Mouse (Mus musculus) kidney, adult 18-20 months (tissue): Measurements from ENCODE around the gene Mras.

Experiments used
- DNase-seq: peaks from one replicate; pipeline ENCODE4 v3.0.0; 2021

The Mras gene

GRCm38 (mm10) chr9:99411093-99411492 lies 26.1 kb downstream of the Mras start:
- DNase-seq: no peak

- no peak for DNase-seq
Observed at GRCm38 (mm10) chr9:99409280-99409679, 27.9 kb downstream of the Mras start.

DNA sequence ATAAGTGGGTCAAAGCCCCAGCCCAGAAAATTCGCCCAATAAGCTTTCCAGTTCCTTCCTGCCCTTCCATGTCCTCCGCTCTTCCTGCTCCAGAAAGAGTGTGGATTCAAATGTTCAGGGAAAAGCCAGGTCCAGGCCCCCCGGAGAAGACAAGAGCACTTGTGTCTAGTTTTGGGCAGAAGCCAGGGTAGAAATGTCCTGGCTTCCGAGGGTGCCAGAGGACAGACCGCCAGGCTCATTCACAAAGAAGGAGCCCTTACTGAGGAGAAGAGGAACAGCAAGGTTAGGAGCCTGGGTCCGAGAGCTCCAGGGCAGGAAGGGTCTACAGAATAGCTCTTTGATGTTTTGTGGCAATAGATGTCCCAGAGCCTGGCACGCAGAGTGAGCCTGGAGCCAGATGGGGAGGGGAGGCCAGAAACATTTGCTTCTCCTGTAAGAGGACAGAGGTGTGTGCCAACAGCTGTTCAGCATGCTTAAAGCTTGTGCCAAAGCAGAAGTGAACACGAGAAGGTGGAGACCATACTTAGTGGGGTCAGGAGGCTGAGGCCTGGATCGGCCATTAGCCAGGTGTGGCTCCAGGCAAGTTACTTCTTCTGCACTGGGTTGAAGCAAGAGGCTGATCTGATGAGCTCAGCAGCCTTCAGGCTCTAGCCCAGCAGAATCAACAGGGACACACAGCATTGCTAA lies 35.8 kb downstream of the Mras start:
- no peak for DNase-seq

DNA sequence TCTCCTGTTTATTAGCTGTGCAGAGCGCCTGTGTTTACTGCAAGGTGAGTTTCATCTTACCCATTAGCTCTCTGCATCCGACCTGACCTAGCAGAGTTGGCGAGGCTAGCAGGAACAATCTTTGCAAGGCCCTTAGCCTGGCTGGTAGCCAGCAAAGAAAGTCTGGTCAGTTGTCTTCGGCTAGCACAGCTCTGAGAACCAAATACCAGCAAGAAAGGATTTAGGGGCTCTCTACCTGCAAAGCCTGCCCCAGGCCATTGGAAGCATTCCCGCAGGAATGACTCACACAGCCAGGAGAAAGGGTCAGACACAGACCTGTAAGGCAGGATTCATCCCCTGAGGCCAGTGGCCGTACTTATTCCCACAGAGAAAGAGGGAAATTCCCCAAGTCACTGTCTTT lies 36.4 kb downstream of the Mras start:
- peak; percentile 27 for DNase-seq

GRCm38 (mm10) chr9:99397056-99397815 lies 39.9 kb downstream of the Mras start:
- DNase-seq: no peak

DNA sequence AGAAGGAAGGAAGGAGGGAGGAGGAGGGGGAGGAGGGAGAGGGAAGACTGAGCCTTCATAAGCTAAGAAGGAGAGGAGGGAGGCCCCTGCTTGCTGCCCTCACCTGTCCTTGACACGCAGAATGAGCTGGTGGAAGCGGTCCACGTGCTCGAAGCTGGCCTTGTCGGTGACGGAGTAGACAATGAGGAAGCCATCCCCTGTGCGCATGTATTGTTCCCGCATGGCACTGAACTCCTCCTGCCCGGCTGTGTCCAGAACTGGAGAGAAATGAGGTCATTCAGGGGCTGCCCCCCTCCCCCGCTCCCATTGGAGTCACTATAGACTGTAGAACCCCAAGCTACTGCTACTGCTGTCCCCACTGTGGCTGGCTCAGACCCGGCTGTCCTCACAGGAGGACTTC lies 42.8 kb downstream of the Mras start:
- no peak for DNase-seq

GRCm38 (mm10) chr9:99393146-99393545 lies 44.0 kb downstream of the Mras start:
- no peak for DNase-seq

DNA sequence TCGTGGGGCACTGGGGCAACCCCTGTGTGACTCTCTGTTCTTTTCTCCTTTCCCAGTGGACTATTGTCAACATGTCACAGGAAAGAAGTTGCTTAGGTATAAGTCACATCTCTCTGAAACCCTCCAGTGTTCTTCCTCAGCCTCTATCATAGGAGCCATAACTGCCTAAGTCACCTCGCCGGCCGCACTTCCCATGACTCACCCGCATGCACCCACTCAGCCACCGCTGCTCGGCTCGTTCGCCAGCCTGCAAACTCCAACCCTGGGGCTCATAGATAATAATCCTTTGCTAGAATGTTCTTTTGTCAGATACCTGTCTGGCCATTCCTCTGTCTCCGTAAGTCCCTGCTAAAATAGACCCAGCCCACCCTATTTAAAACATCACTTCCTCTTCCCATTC lies 45.6 kb downstream of the Mras start:
- no peak for DNase-seq

GRCm38 (mm10) chr9:99390716-99391115 lies 46.5 kb downstream of the Mras start:
- DNase-seq: no peak

DNA sequence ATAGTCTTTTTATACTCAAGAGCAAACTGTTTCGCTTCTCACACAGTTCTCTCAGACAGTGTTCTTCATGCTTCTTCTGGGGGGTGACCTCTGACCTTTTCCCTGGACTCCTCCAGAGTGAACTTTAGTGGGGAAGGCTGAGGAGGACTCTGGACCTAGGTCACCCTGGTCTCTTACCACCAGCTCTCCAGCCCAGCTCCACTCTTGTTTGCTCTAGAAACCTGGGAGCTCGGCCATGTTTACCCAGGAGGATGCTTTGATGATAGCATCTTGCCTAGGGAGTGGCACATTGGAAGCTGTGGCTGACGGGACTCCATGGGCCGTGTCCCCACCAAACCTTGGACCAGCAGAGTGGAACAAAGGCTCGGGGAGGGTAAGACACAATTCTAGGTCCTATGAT lies 47.0 kb downstream of the Mras start:
- DNase-seq: peak; percentile 13

- DNase-seq: no peak
Observed at GRCm38 (mm10) chr9:99389506-99389905, 47.7 kb downstream of the Mras start.

GRCm38 (mm10) chr9:99388856-99389255 lies 48.3 kb downstream of the Mras start:
- no peak for DNase-seq

GRCm38 (mm10) chr9:99388078-99388477 lies 49.1 kb downstream of the Mras start:
- no peak for DNase-seq

DNA sequence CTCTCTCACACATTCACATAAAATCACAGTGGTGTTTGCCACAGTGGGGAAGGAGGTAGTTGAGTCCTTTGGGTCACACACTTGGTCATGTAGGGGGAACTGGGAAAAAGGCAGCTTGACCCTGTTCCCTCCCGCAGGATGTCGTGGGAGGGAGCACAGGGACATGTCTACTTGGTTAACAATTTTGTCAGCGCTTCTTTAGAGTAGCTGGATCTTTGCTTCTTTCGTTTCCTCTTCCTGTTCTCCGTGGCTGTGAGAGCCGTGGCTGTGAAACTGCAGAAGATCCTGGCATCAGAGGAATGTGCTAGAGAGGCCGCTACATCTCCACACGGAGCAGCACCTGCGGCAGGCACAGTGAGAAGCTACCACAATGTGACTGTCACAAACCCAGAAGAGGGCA lies 54.6 kb downstream of the Mras start:
- DNase-seq: no peak

GRCm38 (mm10) chr9:99379194-99379593 lies 58.0 kb downstream of the Mras start:
- no peak for DNase-seq

- DNase-seq: peak; percentile 66
Observed at GRCm38 (mm10) chr9:99376591-99377418, 60.4 kb downstream of the Mras start.

DNA sequence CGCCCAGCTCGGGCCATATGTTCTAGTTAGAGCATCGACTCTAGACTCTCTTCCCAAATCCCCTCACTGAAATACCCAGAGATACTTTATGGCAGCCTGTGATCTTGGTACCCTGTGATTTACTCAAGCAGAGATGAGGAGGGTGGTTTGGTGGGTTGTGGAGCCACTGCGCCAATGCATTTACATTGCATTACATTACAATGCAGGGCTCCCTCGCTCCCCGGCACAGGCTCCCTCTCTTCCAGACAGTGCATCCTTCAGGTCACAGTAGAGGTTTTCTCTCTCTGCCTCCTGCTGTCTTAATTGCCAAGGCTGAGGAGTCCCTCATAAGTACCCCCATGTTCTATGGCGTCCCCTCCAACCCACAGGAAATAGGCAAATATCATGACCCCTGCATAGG lies 68.8 kb downstream of the Mras start:
- no peak for DNase-seq

- no peak for DNase-seq
Observed at GRCm38 (mm10) chr9:99365906-99366305, 71.3 kb downstream of the Mras start.

- DNase-seq: no peak
Observed at GRCm38 (mm10) chr9:99363076-99363475, 74.1 kb downstream of the Mras start.

DNA sequence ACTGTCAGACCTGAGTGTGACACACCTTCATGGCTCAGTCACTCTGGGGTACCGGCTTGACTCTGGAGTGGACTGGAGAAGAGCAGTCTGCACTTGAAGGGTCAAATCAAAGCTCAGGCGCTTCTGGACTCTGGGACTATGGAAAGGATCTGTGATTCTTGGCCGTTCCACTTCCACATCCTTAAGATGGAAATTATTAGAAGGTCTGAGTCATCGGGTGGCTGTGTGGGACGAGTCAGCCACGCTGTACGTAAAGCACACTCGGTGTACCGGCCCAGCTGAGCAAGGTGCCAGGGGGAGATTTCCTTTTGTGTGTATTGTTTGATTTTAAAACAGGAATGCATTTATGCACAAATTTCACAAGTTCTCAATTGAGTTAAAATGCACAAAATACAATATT lies 75.2 kb downstream of the Mras start:
- no peak for DNase-seq

DNA sequence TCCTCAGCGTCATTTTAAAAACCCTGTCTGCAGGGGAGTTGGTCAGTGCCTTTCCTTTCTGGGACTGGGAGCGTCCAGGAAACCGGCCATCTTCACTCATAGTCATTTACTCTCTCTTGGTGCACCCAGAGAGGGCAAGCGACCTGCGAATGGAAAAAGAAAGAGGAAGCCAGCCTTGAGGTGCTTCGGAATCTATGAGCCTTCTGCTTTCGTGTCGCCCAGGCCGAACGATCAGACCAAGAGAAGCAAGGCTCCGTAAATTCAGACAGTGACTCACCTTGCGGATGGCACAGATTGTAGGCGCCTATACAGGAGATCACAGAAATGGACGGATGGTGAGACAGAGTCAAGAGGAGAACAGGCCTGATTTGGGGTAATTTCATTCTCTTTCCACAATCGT lies 78.2 kb downstream of the Mras start:
- no peak for DNase-seq

- DNase-seq: peak; percentile 64
Observed at GRCm38 (mm10) chr9:99357921-99358692, 79.1 kb downstream of the Mras start, which contains the start of gene Esyt3. Gene Esyt3 (minus strand): TSS chr9:99358557.

- DNase-seq: no peak
Observed at GRCm38 (mm10) chr9:99357561-99357920, 79.6 kb downstream of the Mras start.
